Mouse (Mus musculus) gonadal fat pad, adult 2 months (tissue): ENCODE measurements around the gene Pxylp1. TPM values are rescaled to one million over a fixed set of nuclear protein-coding genes. Genes with fewer than 3 reads are reported as not detected.

Source experiments
- DNase-seq: peaks from one replicate; pipeline ENCODE4 v3.0.0-alpha.2; 2012; ENCODE audit warnings: low read depth
- polyA plus RNA-seq: library from polyadenylated mRNA; depleted of rRNA; stranded (reverse); fragments of >200 nt; gene quantifications from 2 replicates; pipeline ENCODE4 v1.2.3, GENCODE M21; 2012

Pxylp1 gene
- polyA plus RNA-seq, 1 experiment: 16.8 TPM

- no peak for DNase-seq
Measured at GRCm38 (mm10) chr9:96860380-96861091, 31.9 kb downstream of the Pxylp1 start.

- DNase-seq: no peak
Measured at GRCm38 (mm10) chr9:96859027-96859426, 33.4 kb downstream of the Pxylp1 start.

- DNase-seq: no peak
Measured at GRCm38 (mm10) chr9:96857838-96858237, 34.6 kb downstream of the Pxylp1 start.

GRCm38 (mm10) chr9:96853300-96854186, 38.9 kb downstream of the Pxylp1 start:
- no peak for DNase-seq

- DNase-seq: no peak
Measured at GRCm38 (mm10) chr9:96851634-96852033, 40.8 kb downstream of the Pxylp1 start.

- no peak for DNase-seq
Measured at GRCm38 (mm10) chr9:96851036-96851435, 41.4 kb downstream of the Pxylp1 start.

- DNase-seq: no peak
Measured at GRCm38 (mm10) chr9:96849012-96849411, 43.5 kb downstream of the Pxylp1 start.

- DNase-seq: no peak
Measured at GRCm38 (mm10) chr9:96846361-96846760, 46.1 kb downstream of the Pxylp1 start.

- no peak for DNase-seq
Measured at GRCm38 (mm10) chr9:96844798-96845209, 47.7 kb downstream of the Pxylp1 start.

- DNase-seq: no peak
Measured at GRCm38 (mm10) chr9:96839376-96839775, 53.1 kb downstream of the Pxylp1 start.

- DNase-seq: no peak
Measured at GRCm38 (mm10) chr9:96838864-96839263, 53.6 kb downstream of the Pxylp1 start.

- DNase-seq: no peak
Measured at GRCm38 (mm10) chr9:96837781-96838420, 54.6 kb downstream of the Pxylp1 start.

- DNase-seq: no peak
Measured at GRCm38 (mm10) chr9:96836984-96837383, 55.5 kb downstream of the Pxylp1 start.

GRCm38 (mm10) chr9:96835374-96835921, 57.0 kb downstream of the Pxylp1 start:
- DNase-seq: no peak

- DNase-seq: no peak
Measured at GRCm38 (mm10) chr9:96833606-96834005, 58.9 kb downstream of the Pxylp1 start.

- no peak for DNase-seq
Measured at GRCm38 (mm10) chr9:96832516-96832915, 60.0 kb downstream of the Pxylp1 start.

- DNase-seq: no peak
Measured at GRCm38 (mm10) chr9:96830856-96831359, 61.6 kb downstream of the Pxylp1 start.

- no peak for DNase-seq
Measured at GRCm38 (mm10) chr9:96829682-96830081, 62.8 kb downstream of the Pxylp1 start.

- DNase-seq: no peak
Measured at GRCm38 (mm10) chr9:96828071-96828470, 64.4 kb downstream of the Pxylp1 start.

- no peak for DNase-seq
Measured at GRCm38 (mm10) chr9:96827002-96827785, 65.3 kb downstream of the Pxylp1 start.

GRCm38 (mm10) chr9:96824857-96825256, 67.6 kb downstream of the Pxylp1 start:
- DNase-seq: no peak
